Mouse (Mus musculus): ENCODE results near the gene Vmn1r159.
"Not testable (repeated sequence)": the region's sequence is repeated elsewhere in the genome, so short reads cannot be mapped to it uniquely, and the experiment has no call there.

The Vmn1r159 gene

DNA sequence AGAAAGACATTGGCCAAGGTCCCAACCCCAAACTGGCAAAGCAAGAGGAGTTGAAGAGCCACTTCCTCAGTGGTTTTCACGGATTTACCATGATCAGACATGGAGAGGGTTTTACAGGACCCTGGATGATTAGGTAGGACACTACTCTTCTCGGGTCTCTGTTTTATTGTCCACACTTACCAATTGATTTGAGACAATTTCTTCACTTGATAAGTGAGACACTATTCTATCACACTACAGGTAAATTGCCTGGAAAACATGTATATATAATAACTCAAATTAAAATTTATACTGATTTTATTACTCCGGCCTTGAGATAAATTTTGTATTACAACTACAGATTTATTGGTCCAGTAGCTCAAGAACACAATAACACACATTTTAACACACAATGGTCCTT is at the start of gene Vmn1r159:
Vmn1r159 (minus strand) TSS at position 101 of the 400 bp plus-strand sequence.
- DNase-seq (ENCODE audit: low read depth, low spot score), result not testable (repeated sequence)

DNA sequence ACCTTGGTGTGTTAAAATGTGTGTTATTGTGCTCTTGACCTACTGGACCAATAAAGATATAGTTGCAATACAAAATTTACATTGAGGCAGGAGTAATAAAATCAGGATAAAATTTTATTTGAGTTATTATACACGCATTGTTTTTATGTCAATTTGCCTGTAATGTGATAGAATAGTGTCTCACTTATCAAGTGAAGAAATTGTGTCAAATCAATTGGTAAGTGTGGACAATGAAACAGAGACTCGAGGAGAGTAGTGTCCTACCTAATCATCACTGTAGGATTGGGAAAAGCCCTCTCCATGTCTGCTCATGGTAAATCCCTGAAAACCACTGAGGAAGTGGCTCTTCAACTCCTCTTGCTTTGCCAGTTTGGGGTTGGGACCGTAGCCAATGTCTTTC is 27.5 kb upstream of the Vmn1r159 start, which contains the start of gene Vmn1r160:
Vmn1r160 (plus strand) TSS at position 301 of the 400 bp plus-strand sequence.
- DNase-seq (ENCODE audit: low read depth, low spot score), result not testable (repeated sequence)

Measured in 3T3-L1 (cell line).